Mouse (Mus musculus) lung, postnatal 4 days (tissue): Measurements from ENCODE around the gene Cuedc1.

Experiments
- DNase-seq, 2 experiments: peaks; one replicate each; pipeline ENCODE4 v3.0.0; 2021

The Cuedc1 gene

GRCm38 (mm10) chr11:88118817-88119642, 21.2 kb downstream of the Cuedc1 start:
- DNase-seq: peak; percentile 77 to 91

DNA sequence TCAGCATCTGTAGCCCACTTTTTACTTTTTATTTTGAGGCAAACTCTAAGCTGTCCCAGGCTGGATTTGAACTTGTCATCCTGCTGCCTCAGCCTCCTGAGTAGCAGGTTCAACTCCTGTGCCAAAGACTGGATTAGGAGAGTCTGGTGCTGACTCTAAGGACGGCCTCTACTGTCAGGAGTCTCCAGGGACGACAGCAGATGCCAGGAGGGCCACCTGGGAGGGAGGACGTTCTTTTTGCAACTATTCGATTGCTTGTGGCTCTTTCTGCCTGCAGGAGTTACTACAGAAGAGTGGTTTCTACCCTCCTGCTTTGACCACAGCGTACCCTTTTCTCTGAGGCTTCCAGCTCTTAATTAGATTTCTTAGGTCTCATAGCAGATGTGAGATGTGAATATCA, 24.7 kb downstream of the Cuedc1 start:
- DNase-seq: no peak

- DNase-seq: no peak
These were observed 25.2 kb downstream of the Cuedc1 start for GRCm38 (mm10) chr11:88123021-88123420.

- DNase-seq: no peak
These were observed 25.9 kb downstream of the Cuedc1 start for GRCm38 (mm10) chr11:88123731-88124130.

GRCm38 (mm10) chr11:88125483-88125882, 27.6 kb downstream of the Cuedc1 start:
- no peak for DNase-seq

GRCm38 (mm10) chr11:88126306-88126793, 28.5 kb downstream of the Cuedc1 start:
- no peak for DNase-seq

DNA sequence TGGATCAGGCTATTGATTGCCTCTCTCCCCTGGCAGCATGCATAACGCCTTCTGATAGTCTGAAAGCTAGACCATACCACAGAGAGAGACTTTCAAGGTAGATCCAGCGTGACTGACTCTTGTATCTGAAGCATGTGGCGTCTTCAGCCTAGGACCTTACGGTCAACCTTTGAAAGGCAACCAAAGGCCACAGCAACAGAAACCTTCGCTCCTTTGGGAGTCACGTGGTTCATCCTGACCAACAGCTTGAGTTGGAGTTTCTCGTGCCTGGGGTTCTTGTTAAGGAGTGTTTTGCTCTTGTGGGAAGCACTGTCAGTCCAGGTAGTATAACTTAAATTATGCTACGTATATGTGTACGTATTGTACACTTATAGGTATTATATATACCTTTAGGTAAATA, 30.6 kb downstream of the Cuedc1 start:
- no peak for DNase-seq

DNA sequence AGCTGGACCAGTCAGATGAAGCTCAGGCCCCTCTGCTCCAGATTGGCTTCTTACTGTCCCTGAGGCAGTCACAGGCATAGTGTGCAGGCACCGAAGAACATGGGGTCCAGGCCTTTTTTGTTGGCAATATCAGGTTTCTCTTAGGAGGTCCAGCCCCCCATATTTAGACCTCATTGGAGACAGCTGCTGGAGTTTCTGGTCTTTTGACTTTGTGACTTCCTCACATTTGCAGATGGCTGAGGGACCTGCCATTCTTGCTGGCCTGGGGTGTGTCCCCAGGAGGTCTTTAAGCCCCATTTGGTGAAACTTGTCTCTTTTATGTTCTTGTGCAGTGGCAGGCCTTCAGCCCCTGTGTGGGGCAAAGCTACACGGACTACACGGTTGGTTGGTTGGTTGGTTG, 31.4 kb downstream of the Cuedc1 start:
- no peak for DNase-seq

DNA sequence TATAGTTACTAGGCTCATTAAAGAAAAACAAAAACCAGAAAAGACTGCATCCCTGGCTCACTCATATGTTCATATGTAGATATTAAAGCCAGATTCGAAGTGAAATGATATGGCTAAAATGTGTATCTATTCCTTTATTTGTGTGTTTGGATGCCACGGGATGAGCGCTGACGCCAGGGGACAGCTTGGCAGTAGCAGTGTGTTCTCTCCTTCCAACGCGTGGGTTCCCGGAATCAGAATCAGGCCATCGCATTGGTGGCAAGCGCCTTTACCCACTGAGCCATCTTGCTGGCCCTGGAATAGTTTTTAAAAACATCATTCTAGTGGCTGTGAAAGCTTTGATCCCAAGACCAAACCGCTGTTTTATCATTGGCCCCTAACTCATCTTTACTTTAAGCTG, 32.1 kb downstream of the Cuedc1 start:
- no peak for DNase-seq

- peak; percentile 67 to 73 for DNase-seq
These were observed 34.0 kb downstream of the Cuedc1 start for GRCm38 (mm10) chr11:88131847-88132246.

DNA sequence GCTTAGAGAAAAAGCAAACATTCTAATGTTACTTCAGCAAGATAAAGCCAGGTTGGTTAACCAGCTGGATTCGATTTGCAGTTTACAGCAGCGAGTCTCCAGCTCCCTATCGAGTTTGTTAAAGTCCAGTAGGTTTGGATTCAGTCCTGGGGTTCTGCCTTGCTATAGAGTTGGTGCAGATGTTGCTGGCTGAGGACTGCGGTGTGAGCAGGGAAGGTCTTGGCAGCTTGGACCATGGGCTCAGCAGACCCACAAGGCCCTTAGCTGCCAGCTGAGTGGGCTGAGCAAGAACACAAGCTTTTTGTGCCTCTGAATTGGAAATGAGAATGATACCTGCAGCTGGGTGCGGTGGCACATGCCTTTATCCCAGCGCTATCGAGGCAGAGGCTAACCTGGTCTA, 37.4 kb downstream of the Cuedc1 start:
- no peak for DNase-seq

DNA sequence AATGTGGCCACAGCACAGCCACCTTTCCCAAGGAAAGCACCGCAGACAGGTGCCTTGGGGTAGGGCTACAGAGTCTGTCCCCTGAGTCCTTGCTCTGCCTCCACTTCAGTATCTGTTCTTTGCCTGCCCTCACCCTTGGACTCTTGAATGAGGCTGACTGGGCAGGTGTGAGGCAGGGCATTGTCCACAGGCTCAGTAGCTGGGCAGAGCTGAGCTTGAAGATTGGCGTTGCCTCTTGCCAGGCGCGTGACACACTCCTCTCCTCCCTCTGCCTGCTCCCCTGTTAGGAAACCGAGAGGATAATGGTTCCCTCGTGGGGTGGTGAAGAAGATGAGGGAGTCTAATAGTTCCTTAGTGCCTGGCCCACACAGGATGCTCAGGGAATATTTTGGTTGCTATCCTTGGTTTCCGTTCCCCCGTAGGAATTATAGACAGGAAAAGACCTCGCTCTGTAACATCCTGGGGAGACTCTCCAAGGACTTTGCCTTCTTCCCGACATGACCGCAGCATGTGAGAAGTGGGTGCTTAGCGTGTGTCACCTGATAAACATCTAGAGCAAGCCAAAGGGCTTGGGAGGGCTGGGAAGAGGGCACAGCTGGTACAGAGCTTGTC, 40.1 kb downstream of the Cuedc1 start:
- DNase-seq: no peak

GRCm38 (mm10) chr11:88139256-88139861, 41.5 kb downstream of the Cuedc1 start:
- no peak for DNase-seq

DNA sequence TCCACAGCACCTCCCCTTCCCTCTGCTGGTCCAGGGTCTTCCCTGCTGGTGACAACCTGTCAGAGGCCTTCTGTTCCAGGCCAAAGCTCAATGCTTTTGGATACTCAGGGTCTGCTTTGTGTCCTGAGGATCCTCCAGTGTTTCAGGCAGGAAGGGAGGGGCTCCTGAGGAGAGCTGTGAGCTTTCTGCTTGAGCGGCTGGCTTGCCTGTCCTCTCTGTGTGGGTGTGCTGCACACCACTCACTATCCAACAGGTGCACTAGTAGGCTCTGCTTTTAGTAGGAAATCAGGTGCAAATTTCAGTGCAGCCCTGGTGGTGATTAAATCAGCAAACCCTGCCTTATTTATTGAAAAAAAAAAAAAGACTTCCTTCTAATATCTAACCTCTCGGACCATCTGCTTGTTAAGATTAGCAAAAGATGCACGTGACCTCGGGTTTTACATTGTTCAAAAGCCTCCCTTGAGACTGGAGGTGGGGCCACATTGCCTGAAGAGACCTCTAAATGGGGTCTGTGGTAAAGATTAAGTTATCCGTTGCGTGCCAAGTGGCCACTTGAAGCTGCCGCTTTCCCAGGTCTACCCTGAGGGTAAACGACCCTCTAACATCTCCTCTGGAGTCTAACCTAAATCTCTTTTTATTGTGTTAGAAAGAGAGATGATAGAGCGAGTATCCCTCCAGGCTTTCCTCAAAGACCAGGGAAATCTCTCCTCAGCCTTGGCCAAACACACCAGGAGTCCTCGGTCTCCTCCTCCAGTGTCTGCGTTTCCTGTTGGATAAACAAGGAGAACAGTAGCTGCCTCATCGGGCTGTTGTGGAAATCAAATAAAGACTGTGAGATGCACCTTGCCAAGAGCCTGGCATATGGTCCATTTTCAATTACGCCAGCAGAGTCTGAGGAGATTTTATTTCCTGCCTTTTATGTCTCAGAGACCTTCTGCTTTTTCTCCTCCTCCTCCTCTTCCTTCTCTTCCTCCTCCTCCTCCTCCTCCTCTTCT, 42.5 kb downstream of the Cuedc1 start:
- DNase-seq: no peak

GRCm38 (mm10) chr11:88142362-88142761, 44.5 kb downstream of the Cuedc1 start:
- DNase-seq: no peak

DNA sequence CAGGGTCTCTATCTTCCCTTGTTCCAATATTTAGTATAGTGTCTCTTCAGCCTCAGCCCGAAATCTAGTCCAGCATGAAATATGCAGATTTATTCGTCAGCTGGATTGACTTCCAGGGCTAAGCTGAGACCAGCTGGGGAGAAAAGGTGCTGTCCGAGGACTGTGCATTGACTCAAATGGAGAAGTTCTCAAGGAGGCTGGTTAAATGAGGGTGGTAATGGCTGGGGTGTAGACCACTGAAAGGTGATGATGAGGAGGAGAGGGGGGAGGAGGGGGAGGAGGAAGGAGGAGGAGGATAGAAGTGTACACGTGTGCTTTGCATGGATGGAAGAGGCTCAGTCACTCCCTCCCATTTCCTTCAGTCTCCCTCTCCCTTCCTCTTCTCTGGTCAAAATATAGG, 46.2 kb downstream of the Cuedc1 start:
- DNase-seq: no peak

GRCm38 (mm10) chr11:88145214-88146006, 47.6 kb downstream of the Cuedc1 start:
- peak; percentile 47 to 66 for DNase-seq

GRCm38 (mm10) chr11:88146264-88147060, 48.6 kb downstream of the Cuedc1 start:
- DNase-seq: no peak

DNA sequence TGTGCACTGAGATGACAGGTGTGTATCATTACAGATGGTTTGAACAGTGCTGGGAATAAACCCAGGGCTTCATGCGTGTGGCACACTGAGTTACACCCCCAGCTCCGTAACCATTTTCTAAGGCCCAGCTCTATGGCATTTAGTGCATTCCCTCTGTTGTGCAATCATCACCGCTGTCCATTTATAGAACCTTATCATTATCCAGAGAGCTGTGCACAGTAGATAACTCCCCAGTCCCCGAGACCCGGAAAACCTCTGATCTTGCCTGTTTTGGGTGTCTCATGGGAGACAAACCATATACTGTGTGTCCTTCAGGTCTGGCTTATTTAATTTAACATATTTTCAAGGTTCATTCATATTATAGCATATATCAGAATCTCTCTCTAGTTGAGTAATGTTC, 49.5 kb downstream of the Cuedc1 start:
- DNase-seq: no peak

DNA sequence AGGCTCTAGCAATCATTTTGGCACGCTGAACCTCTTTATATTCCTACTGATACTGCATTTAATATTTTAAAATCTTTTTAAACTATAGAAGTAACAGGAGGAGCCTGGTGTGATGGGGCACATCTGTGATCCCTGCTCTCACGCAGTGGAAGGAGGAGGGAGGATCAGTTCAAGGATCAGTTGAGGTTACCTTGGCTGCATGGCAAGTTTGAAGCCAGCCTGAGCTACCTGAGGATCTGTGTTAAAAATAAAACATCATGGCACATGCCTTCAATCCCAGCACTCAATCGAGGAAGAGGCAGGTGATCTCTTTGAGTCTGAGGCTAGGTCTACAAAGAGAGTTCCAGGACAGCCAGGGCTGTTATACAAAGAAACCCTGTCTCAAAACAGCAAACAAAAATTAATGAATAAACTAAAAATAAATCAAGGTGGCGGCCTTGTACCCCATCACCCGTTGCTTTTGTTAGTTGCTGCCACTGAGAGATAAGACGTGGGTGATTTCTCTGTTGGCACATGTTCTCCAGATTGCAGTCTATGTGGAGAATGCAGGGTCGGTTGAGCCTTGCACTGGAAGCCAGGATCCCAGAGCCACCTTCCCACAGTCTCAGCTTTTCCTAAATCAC, 50.3 kb downstream of the Cuedc1 start:
- no peak for DNase-seq
